21 mouse cellular contexts compared by ENCODE assay signal in the genomic region with DNA sequence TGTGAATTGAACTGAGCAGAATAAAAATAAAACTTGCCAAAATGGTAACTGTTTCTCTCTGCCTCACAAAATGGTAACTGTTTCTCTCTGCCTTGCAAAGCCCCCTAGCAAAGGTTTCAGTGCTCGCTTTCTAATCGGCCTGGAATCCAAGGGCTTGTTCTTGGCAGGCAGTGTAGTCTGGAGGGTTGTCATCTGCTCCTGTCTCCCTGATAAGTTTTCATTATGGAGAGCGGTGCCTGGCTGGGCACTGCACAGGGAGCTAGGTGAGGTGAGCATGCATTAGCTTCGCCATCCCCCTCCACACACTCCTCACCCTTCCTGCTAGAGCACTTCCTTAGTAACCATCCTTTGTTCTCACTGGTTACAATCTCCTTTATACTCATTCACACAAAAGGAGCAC. TPM values are rescaled to one million over a fixed set of nuclear protein-coding genes. Genes with fewer than 3 reads are reported as not detected.
DNase-seq lines count a peak whose midpoint lies in the region; ATAC-seq and TF ChIP-seq lines count a peak whose summit lies in the region.
"Had no signal": no experiment of that assay in that cellular context is flagged by ENCODE, and none has a peak within 500 bp of the region (broad histone marks: within the 10 kb centered on the region; RNA-seq: fewer than 3 reads in every experiment).

No protein-coding gene starts in this region.

- intact Hi-C loops in heart, postnatal 36 days (cut with DNase I), result loop anchor here (5.0 kb wide), 3 partner anchors 48 to 363 kb away; a partner anchor contains a TSS

- no peak overlapping the region for H3K4me2 ChIP-seq in forebrain, embryonic 14.5 days (ENCODE audit: low read length)
- H3K4me2 ChIP-seq in heart, embryonic 16.5 days (ENCODE audit: low read depth, low read length), result peak overlapping the region; percentile 17; the same call in 1 of the 2 replicates
- H3K4me2 ChIP-seq in lung, embryonic 16.5 days (ENCODE audit: low read depth, low read length), result no peak overlapping the region
- no peak overlapping the region for H3K4me2 ChIP-seq in forebrain, postnatal 0 days (ENCODE audit: low read depth)
- H3K4me2 ChIP-seq: intestine, embryonic 15.5 days; midbrain, embryonic 13.5 days; neural tube, embryonic 15.5 days had no signal

- no peak for TF ChIP-seq CTCF in forebrain, postnatal 0 days (IDR thresholded peaks at IDR 0.05; ENCODE audit: low read depth)

- ATAC-seq in forebrain, embryonic 14.5 days, result peak; percentile 66; the same call in 1 of the 2 replicates
- ATAC-seq in heart, embryonic 16.5 days (replicated peaks; ENCODE audit: extremely low read depth, insufficient read depth, low FRiP score), result peak; percentile 60; the same call in 1 of the 2 replicates
- ATAC-seq in lung, embryonic 16.5 days (ENCODE audit: low read depth), result peak; percentile 56; the same call in 1 of the 2 replicates
- ATAC-seq in forebrain, postnatal 0 days, result peak; percentile 44
- ATAC-seq: intestine, embryonic 15.5 days; midbrain, embryonic 13.5 days had no signal

- no peak overlapping the region for H3K27ac ChIP-seq in forebrain, embryonic 14.5 days (ENCODE audit: low read depth, low read length)
- H3K27ac ChIP-seq in forebrain, embryonic 10.5 days, result no peak overlapping the region
- no peak overlapping the region for H3K27ac ChIP-seq in heart, embryonic 16.5 days (ENCODE audit: low read length)
- H3K27ac ChIP-seq in lung, embryonic 16.5 days (ENCODE audit: low read length), result no peak overlapping the region
- H3K27ac ChIP-seq in forebrain, postnatal 0 days (ENCODE audit: low read depth, low read length), result no peak overlapping the region
- H3K27ac ChIP-seq: gastrocnemius, adult 2 months; intestine, embryonic 15.5 days; midbrain, embryonic 13.5 days; neural tube, embryonic 15.5 days had no signal

- no peak overlapping the region for H3K4me3 ChIP-seq in forebrain, embryonic 14.5 days (ENCODE audit: low read depth, low read length)
- H3K4me3 ChIP-seq in forebrain, embryonic 10.5 days, result no peak overlapping the region
- H3K4me3 ChIP-seq in heart, embryonic 16.5 days (ENCODE audit: low read length), result no peak overlapping the region
- no peak overlapping the region for H3K4me3 ChIP-seq in lung, embryonic 16.5 days (ENCODE audit: low read length)
- no peak overlapping the region for H3K4me3 ChIP-seq in forebrain, postnatal 0 days (ENCODE audit: low read depth, low read length)
- H3K4me3 ChIP-seq: gastrocnemius, adult 2 months; intestine, embryonic 15.5 days; midbrain, embryonic 13.5 days; neural tube, embryonic 15.5 days had no signal

- no peaks in the 10 kb centered on the region for H3K36me3 ChIP-seq in forebrain, embryonic 14.5 days (ENCODE audit: control insufficient read depth, insufficient read depth, low read length)
- H3K36me3 ChIP-seq in forebrain, embryonic 10.5 days (replicated peaks), result no peaks in the 10 kb centered on the region
- no peaks in the 10 kb centered on the region for H3K36me3 ChIP-seq in heart, embryonic 16.5 days (ENCODE audit: control insufficient read depth, insufficient read depth)
- no peaks in the 10 kb centered on the region for H3K36me3 ChIP-seq in lung, embryonic 16.5 days (ENCODE audit: control insufficient read depth, insufficient read depth, low read length)
- no peaks in the 10 kb centered on the region for H3K36me3 ChIP-seq in forebrain, postnatal 0 days (ENCODE audit: insufficient read depth)
- H3K36me3 ChIP-seq: intestine, embryonic 15.5 days; midbrain, embryonic 13.5 days; neural tube, embryonic 15.5 days had no signal

- H3K9me3 ChIP-seq in forebrain, embryonic 14.5 days (replicated peaks; ENCODE audit: control insufficient read depth, low read length), result no peaks in the 10 kb centered on the region
- no peaks in the 10 kb centered on the region for H3K9me3 ChIP-seq in forebrain, embryonic 10.5 days
- no peaks in the 10 kb centered on the region for H3K9me3 ChIP-seq in heart, embryonic 16.5 days (replicated peaks; ENCODE audit: control insufficient read depth, low read length)
- H3K9me3 ChIP-seq in lung, embryonic 16.5 days (ENCODE audit: control insufficient read depth, low read length), result no peaks in the 10 kb centered on the region
- H3K9me3 ChIP-seq in forebrain, postnatal 0 days (ENCODE audit: low read length), result no peaks in the 10 kb centered on the region
- H3K9me3 ChIP-seq: intestine, embryonic 15.5 days; midbrain, embryonic 13.5 days; neural tube, embryonic 15.5 days had no signal

- H3K27me3 ChIP-seq in forebrain, embryonic 14.5 days (replicated peaks; ENCODE audit: control insufficient read depth, insufficient read depth, low read length), result no peaks in the 10 kb centered on the region
- no peaks in the 10 kb centered on the region for H3K27me3 ChIP-seq in forebrain, embryonic 10.5 days (ENCODE audit: poor library complexity, severe bottlenecking)
- no peaks in the 10 kb centered on the region for H3K27me3 ChIP-seq in heart, embryonic 16.5 days (ENCODE audit: control insufficient read depth, insufficient read depth, low read length)
- no peaks in the 10 kb centered on the region for H3K27me3 ChIP-seq in lung, embryonic 16.5 days (ENCODE audit: control insufficient read depth, insufficient read depth, low read depth, low read length)
- H3K27me3 ChIP-seq in forebrain, postnatal 0 days (ENCODE audit: insufficient read depth, low read length), result no peaks in the 10 kb centered on the region
- H3K27me3 ChIP-seq: CH12.LX; intestine, embryonic 15.5 days; midbrain, embryonic 13.5 days; neural tube, embryonic 15.5 days had no signal

- H3K9ac ChIP-seq in forebrain, embryonic 14.5 days (ENCODE audit: low read length), result no peak overlapping the region
- H3K9ac ChIP-seq in heart, embryonic 16.5 days (ENCODE audit: low read length), result no peak overlapping the region
- no peak overlapping the region for H3K9ac ChIP-seq in lung, embryonic 16.5 days (ENCODE audit: low read length)
- H3K9ac ChIP-seq in forebrain, postnatal 0 days, result no peak overlapping the region
- H3K9ac ChIP-seq: intestine, embryonic 15.5 days; midbrain, embryonic 13.5 days; neural tube, embryonic 15.5 days had no signal

- DNase-seq in forebrain, embryonic 14.5 days (ENCODE audit: low spot score), result peak; percentile 47
- DNase-seq in forebrain, embryonic 10.5 days (ENCODE audit: extremely low spot score, low spot score), result no peak
- no peak for DNase-seq in heart, postnatal 36 days
- DNase-seq in lung, postnatal 4 days, result no peak
- DNase-seq in forebrain, postnatal 0 days, result peak; percentile 31
- DNase-seq: adrenal gland, postnatal 14 days; cerebellum, adult 11 months; gastrocnemius, adult 2 months; kidney, adult 9 months; kidney, postnatal 25 days; liver; thymus, adult 18-20 months; thymus, postnatal 4 days had no signal

- no peaks in the 10 kb centered on the region for H3K4me1 ChIP-seq in forebrain, embryonic 14.5 days (ENCODE audit: control insufficient read depth, insufficient read depth, low read length)
- H3K4me1 ChIP-seq in forebrain, embryonic 10.5 days, result peaks cover 15% of the 10 kb centered on the region
- H3K4me1 ChIP-seq in heart, embryonic 16.5 days (ENCODE audit: control insufficient read depth, insufficient read depth, low read length), result peaks cover 8% of the 10 kb centered on the region
- peaks cover 6% of the 10 kb centered on the region; the same call in 1 of the 2 replicates for H3K4me1 ChIP-seq in lung, embryonic 16.5 days (replicated peaks; ENCODE audit: control insufficient read depth, insufficient read depth, low read length)
- H3K4me1 ChIP-seq in forebrain, postnatal 0 days (ENCODE audit: insufficient read depth), result no peaks in the 10 kb centered on the region
- H3K4me1 ChIP-seq: midbrain, embryonic 13.5 days had no signal

- 43% methylated on average over 4 of the region's 4 CpGs for WGBS in forebrain, embryonic 14.5 days
- WGBS in forebrain, embryonic 10.5 days, result 67% methylated on average over 4 of the region's 4 CpGs
- 23% methylated on average over 4 of the region's 4 CpGs for WGBS in heart, embryonic 16.5 days
- 40% methylated on average over 4 of the region's 4 CpGs for WGBS in lung, embryonic 16.5 days
- WGBS in forebrain, postnatal 0 days, result 27% methylated on average over 4 of the region's 4 CpGs

RNA-seq across cellular contexts. Expression of a gene that starts 54.5 kb away (rescaled TPM):
- 27.2 and 29.5 TPM in 2 replicates for polyA plus RNA-seq in forebrain, embryonic 14.5 days (2014; fragmentation: Nextera tagmentation; extraction: Ambion mirVana)
- 13.5 and 16.4 TPM in 2 replicates for polyA plus RNA-seq in forebrain, embryonic 10.5 days (2016; fragmentation: Nextera tagmentation; extraction: Ambion mirVana)
- polyA plus RNA-seq in heart, embryonic 16.5 days (2015; fragmentation: Nextera tagmentation; extraction: Ambion mirVana), result 5.7 and 6.5 TPM in 2 replicates
- 1 to 10 TPM; 6.3 to 7.2 TPM for total RNA-seq in heart, postnatal 36 days (2021)
- 6.9 and 7.3 TPM in 2 replicates for polyA plus RNA-seq in lung, embryonic 16.5 days (2015; fragmentation: Nextera tagmentation; extraction: Ambion mirVana)
- total RNA-seq in forebrain, postnatal 0 days (2014; rRNA removed), result 21.8 and 22.8 TPM in 2 replicates
- polyA plus RNA-seq in forebrain, postnatal 0 days (2015; fragmentation: Nextera tagmentation; extraction: Ambion mirVana), result 17.6 and 19.4 TPM in 2 replicates

RNA-seq across cellular contexts. Expression of a gene that starts 54.9 kb away (rescaled TPM):
- polyA plus RNA-seq in forebrain, embryonic 14.5 days (2014; fragmentation: Nextera tagmentation; extraction: Ambion mirVana), result 2.8 and 3.3 TPM in 2 replicates
- 0.27 and 0.72 TPM in 2 replicates for polyA plus RNA-seq in forebrain, embryonic 10.5 days (2016; fragmentation: Nextera tagmentation; extraction: Ambion mirVana)
- 2.0 and 2.2 TPM in 2 replicates for polyA plus RNA-seq in heart, embryonic 16.5 days (2015; fragmentation: Nextera tagmentation; extraction: Ambion mirVana)
- total RNA-seq in heart, postnatal 36 days (2021), result 1 to 10 TPM; 1.9 to 2.2 TPM
- polyA plus RNA-seq in lung, embryonic 16.5 days (2015; fragmentation: Nextera tagmentation; extraction: Ambion mirVana), result 6.2 and 6.3 TPM in 2 replicates
- total RNA-seq in forebrain, postnatal 0 days (2014; rRNA removed), result 4.5 and 5.4 TPM in 2 replicates
- polyA plus RNA-seq in forebrain, postnatal 0 days (2015; fragmentation: Nextera tagmentation; extraction: Ambion mirVana), result 5.2 and 8.1 TPM in 2 replicates
- total RNA-seq: MEL had no signal
- polyA plus RNA-seq: liver, embryonic 16.5 days had no signal

Comparison
In these comparisons a context has a peak if more than half of its experiments do, and no peak if none do; other contexts are left out.
1. DNase-seq: peak in forebrain, embryonic 14.5 days (single experiment) and forebrain, postnatal 0 days (single experiment); none in forebrain, embryonic 10.5 days (single experiment), heart, postnatal 36 days (0 of 2) and lung, postnatal 4 days (0 of 2).
2. Peak in every context shown above with its lines, with median percentiles within 50 percentile points of each other: ATAC-seq.